Mouse (Mus musculus) mouse embryonic stem cell (cell line): ENCODE data around the gene Bap1.

Experiments used
- in situ Hi-C, 2 experiments: fragments of 300-500 bp; cut with MboI; formaldehyde crosslinking; loops; 1 replicate in 1 of 2; 3 replicates in 1 of 2; pipeline ENCODE4 v1.14.3; 2019 to 2020; ENCODE audit warnings: low sequenced_read_pairs in 2 of 2, low pct_unique_long_range_greater_than_20kb in 1 of 2, mixed read lengths in 1 of 2; ENCODE audit not compliant: unreplicated experiment in 1 of 2

The Bap1 gene

GRCm38 (mm10) chr14:31251084-31251604 is at the start of gene Bap1, which contains the start of gene Phf7:
Gene Bap1 (plus strand): TSS chr14:31251450.
Gene Phf7 (minus strand): TSS chr14:31251317.
- in situ Hi-C loops: no loop called here

DNA sequence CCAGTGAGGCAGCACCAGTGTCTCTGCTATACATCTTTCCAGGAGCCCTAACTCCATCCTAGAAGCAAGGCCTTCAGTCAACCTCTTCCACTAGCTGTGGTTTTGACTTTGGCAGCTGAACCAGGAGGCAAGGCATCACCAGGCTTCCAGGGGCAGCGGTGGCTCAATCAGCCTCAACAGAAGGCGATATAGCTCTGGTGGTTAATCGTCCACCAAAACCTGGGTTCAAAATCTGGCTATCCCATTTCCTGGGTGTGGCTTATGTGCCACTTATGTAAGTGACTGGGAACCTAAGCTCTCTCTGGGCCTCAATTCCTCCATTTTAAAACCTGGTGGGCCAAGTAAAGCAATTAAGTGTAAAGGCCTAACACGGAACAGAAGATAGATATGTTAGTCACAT is 46.4 kb upstream of the Bap1 start:
- in situ Hi-C loops: no loop called here

DNA sequence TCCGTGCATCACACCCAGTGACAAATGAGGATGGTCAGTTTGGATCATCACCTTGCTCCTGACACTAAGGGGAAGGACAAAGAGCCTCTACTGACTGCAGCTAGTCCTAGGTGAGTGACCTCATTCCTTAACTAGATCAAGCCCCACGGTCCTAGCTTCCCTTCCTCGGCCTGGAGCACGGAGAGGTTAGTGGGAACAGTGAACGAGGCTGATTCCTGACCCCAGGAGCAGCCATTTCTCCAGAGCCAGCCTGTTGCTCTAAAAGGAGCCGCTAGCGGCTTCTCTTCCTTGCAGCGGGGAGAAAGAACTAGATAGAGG is 46.0 kb upstream of the Bap1 start:
- in situ Hi-C loops: no loop called here

DNA sequence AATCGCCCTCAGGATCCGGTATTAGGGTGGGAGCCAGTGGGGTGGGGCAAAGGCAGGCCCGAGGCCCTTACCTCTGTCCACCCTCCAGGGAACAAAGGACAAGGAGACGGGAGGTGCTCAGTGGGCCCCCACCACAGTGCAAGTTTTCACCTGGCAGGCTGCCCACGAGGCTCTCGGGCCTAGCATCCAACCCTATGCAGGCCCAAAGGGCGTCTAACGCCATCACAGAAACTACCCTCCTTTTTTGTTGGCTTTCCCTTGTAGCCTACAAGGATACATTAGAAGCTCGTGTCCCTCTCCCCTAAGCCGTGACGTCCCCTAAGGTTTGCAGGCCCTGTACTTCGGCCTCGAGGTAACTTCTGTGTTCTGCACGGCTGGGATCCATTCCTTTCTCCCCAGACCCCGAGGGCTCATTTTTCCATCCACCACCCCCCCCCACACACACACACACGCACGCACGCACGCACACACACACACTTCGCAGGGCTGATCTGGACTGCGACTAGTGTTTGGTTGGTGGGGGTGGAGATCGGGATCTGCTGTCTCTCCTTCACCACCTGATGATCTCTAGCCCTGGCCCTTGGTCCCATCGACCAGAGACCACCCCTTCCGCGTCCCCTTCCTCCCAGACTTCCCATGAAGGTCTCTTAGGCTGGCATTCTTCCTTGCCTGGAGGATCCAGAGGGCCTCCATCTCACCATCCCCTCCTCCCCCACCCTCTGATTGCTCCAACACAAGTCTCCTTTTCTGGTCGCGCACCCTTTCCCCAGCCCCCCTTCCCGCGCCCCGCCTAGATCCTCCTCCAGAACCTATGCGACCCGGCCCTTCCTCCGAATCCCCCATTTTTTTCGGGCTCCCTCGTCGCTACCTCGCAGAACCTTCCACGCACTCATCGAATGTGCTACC is 45.4 kb upstream of the Bap1 start:
- in situ Hi-C loops: no loop called here

GRCm38 (mm10) chr14:31206472-31206981 is 44.7 kb upstream of the Bap1 start:
- in situ Hi-C loops: no loop called here

DNA sequence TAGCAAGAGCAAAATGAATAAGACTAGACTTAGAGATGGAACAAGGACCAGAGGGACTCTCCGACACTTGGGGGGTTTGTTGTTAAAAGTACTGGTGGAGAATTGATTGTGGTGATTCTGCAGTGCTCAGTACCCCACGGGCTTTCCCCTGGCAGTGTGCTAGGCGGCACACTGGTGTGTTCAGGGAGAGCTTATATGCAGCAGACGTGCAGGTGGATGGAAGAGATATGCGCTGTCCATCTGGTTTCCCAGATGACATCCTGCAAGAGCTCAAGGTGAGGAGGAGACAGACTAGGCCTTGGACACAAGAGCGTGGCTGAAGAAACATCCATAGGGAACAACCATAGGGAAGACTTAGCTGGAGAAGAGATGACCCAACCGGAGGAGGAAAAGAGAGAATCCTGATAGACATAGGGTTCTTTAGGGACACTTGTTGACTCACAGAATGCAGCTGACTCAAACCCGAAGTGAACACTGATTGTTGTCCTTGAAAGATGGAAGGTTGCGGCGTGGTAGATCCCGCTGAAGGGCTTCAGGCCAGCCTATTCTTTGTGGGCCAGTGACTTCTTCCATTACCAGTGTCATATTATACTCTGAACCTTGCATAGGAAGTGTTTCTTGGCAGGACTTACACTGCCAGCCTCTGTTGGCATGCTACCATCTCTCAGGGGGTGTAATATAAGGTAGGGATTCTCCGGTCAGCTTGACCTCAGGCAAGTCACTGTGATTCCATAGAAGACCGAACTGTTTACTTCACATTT is 44.0 kb upstream of the Bap1 start:
- in situ Hi-C loops: no loop called here

- in situ Hi-C loops: no loop called here
Measured at GRCm38 (mm10) chr14:31208084-31208483, 43.2 kb upstream of the Bap1 start, which contains the start of gene Tnnc1. Gene Tnnc1 (plus strand): TSS chr14:31208312.

DNA sequence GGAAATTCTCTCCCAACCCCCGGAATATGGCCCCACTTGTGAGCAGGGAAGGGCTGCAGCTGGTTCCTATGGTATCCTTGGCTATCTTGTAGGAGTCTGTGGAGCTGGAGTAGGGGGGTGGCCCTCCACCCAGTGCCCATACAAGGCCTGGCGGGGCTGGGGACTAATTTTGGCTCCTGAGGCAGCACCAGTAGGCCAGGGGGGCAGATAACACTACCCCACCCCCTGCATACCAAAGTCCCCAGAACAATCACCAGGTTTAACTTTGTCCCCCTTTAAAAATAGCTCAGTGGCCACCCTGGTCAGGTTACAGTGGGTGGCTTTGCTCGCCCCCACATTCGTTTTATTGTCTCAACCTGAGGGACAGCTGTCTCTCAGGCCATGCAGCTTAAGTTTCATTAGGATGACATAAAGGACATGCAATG is 42.1 kb upstream of the Bap1 start:
- in situ Hi-C loops: no loop called here

DNA sequence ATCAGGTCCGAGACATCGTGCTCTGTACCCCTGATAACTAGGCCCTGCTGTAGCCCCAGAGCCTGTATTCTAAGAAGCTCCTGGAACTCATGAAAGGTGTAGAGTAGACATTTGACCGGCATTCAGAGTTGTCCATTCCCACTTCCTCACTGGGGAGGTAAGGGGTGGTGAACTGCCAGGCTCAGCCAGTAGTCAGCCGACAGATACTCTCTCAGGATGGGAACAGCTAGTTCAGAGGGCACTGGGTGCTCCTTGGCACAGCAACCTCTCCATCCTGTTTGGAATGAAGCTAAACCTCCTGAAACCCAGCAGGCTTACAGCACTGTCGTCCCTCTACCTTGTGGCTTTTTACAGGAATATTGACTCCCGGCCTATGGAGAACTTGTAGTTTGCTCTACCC is 39.4 kb upstream of the Bap1 start:
- in situ Hi-C loops: no loop called here

- in situ Hi-C loops: no loop called here
Measured at GRCm38 (mm10) chr14:31212499-31212898, 38.8 kb upstream of the Bap1 start.

DNA sequence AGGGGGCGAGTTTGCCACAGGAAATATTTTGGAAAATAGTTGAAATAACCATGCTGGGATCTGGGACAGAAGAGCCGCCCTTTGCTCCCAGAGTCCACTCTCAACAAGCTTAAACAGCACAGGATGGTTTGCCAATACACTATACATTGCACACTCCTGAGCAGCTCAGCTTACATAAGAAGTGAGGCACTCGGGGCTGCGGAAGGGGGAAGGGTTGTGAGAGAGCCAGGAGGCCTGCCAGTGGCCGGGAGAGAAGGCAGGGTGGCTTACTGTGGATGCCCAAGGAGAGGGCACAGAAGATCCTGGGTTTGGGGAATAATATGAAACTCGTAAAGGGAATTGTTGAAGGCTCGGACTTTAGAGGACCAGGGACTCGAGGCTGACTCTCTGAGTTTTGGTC is 37.4 kb upstream of the Bap1 start:
- in situ Hi-C loops: no loop called here

- in situ Hi-C loops: no loop called here
Measured at GRCm38 (mm10) chr14:31214684-31215083, 36.6 kb upstream of the Bap1 start.

DNA sequence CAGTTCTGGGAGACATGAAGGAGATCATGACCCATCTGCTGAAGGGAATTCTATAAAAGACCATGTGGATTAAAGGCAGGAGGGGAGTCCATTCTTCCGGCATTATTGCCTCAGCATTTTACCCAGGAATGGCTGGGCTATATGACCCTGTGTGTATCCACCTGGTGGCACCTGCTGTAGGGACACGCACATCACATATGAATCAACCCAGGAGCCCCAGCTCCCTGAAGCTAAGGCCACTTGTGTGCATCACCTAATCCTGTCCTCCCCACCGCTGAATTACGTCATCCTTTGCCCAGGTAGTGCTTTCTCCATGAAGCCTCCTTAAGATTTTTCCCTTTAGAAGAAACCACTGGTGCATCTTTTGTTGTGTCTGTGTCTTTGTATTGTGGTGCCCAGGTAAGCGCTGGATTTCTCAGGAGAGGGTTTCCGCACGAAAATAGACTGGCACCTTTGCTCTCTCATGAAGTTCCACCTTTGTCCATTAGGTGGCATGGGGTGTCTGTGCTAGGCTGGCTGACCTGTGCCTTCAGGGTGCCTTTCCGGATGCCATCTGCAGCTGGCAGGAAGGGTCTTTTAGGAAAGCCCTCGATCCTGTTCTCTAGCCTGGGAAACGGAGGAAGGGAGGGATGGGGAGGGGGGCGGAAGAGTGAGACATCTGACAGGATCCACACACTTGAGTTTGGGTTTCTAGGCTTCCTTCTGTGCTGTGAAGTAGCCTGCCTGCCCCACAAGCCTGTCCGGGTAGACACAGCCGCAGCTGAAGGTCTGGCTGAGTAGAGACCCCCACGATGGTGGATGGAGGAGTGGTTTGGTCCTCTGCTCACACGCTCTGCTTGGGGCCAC is 35.9 kb upstream of the Bap1 start:
- in situ Hi-C loops: no loop called here

GRCm38 (mm10) chr14:31216846-31217245 is 34.4 kb upstream of the Bap1 start, which contains the start of gene Nisch:
Gene Nisch (minus strand): TSS chr14:31216946.
- in situ Hi-C loops: no loop called here

DNA sequence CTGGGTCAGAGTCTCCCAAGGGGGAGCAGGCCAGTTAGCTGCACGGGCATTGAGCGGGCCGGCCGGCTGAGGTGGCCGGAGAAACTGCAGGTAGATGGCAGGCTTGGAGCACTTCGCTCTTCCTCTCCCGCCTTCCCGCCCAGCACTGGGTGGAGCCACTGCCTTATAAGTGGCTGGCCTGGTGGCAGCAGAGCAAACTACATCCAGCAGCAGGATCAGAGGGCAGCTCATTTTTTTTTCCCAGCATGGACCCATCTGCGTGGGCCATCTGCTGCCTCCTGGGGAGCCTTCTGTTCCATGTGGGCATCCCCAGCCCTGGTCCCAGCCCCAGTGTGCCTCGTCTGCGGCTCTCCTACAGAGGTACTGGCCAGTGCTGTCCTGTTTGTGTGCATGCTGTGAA is 33.6 kb upstream of the Bap1 start, which contains the start of gene Sema3g:
TSS of gene Sema3g (plus strand) at position 195 of the 400 bp plus-strand sequence.
- in situ Hi-C loops: no loop called here

DNA sequence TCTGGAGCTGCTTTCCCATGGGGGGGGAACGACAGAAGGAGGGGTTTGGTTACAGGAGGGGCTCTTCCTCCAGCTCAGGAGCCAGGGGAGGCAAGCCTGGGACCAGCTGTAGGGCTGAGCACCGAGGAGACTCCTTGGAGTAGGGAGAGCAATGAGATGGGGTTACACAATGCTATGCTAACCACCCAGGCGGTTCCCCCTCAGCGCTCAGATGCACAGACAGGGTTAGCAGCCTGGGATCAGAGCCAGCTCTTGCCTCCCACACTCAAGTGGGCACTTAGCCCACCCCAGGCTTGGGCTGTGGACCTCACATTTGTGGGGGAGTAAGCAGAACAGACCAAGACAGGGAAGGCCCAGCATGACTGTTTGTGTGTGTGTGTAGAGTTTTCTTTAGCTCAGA is 24.3 kb upstream of the Bap1 start:
- in situ Hi-C loops: no loop called here

DNA sequence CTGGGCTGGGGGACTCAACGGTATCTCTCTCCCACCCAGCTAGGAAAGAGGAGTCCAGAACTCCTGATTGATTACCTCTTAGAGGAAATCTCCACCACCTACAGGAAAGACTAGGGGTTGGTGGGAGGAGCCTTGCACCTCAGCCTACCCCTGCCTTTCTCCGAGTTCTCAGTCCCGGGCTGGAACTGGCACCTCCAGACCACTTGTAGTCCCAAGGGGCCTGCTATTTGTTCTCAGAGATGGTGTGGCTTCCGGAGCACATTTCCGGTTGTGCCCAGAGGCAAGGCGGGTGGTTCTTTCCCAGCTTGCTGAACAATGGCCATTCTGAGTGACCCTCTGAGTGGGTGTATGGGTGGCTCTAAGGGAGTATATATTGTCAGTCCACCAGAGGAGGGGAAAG is 23.0 kb upstream of the Bap1 start:
- in situ Hi-C loops: no loop called here

DNA sequence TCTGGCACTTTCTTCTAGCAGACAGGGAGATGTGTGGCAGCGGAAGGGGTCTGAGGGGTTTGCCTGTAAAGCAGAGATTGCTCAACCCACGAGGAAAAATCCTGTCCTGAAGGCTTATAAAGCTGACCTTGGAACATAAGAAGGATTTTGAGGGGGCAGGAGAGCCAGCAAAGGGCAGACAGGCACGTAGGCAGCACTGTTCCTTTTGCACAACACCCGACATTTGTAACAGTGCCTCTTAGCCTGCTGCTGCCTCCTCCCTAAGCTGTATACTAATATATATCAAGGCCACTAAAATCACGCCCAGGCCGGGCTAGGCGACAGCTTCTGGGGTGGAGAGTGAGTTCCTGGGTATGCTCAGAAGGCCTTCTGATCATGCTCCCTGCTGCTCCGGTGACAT is 20.8 kb upstream of the Bap1 start:
- in situ Hi-C loops: no loop called here
